Mouse (Mus musculus): ENCODE results near the gene Col4a3bp. TPM values are rescaled to one million over a fixed set of nuclear protein-coding genes. Genes with fewer than 3 reads are reported as not detected.

Col4a3bp gene
- polyA plus RNA-seq, 1 experiment from 2014 or later = 8.4 TPM

DNA sequence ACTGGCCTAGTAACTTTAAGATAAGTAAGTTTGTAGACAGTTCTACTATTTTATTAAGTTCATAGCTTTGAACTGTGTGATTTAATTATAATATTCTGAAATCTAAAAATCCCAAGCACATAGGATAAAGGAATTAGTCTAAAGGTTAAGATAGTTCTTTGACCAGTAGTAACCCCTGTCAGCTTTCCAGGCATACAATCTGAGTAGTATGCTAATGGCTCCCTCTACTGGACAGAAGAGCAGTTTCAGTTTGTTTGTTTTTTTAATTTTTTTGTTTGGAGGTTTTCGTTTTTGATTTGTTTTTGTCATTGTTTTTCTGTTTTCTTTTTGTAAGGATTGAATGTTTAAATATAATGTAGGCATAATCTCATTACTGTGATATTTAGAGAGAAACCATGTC is 51.2 kb downstream of the Col4a3bp start:
- no peak overlapping the region for H3K9ac ChIP-seq
- 16% methylated on average over 1 of the region's 1 CpGs for WGBS
- H3K4me1 ChIP-seq (replicated peaks) = peaks cover 6% of the 10 kb centered on the region; the same call in 1 of the 2 replicates
- H3K4me2 ChIP-seq = no peak overlapping the region
- ATAC-seq (ENCODE audit: low FRiP score, low read depth) = no peak
- no peak overlapping the region for H3K27ac ChIP-seq (replicated peaks)
- no peaks in the 10 kb centered on the region; the same call in 1 of the 2 replicates for H3K36me3 ChIP-seq
- H3K9me3 ChIP-seq = no peaks in the 10 kb centered on the region
- H3K27me3 ChIP-seq = no peaks in the 10 kb centered on the region
- H3K4me3 ChIP-seq = no peak overlapping the region

DNA sequence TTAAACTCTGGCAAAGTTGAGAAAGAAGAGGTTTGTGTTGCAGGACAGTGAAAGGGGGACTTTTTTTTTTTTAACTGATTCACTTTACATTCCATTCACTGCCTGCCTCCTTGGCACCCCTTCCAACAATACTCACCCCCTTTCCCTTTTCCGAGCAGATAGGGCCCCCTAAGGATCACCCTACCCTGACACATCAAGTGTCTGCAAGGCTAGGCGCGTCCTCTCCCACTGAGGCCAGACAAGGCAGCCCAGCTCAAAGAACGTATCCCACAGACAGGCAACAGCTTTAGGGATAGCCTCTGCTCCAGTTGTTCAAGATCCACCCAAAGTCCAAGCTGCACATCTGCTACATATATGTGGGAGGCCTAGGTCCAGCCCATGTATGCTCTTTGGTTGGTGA is 51.7 kb downstream of the Col4a3bp start:
- Histone ChIP-seq H3K4me3 (no peak overlapping the region), H3K4me1 (replicated peaks) (peaks cover 6% of the 10 kb centered on the region; the same call in 1 of the 2 replicates), H3K27me3 (no peaks in the 10 kb centered on the region), H3K27ac (replicated peaks) (no peak overlapping the region), H3K36me3 (peaks cover 3% of the 10 kb centered on the region; the same call in 1 of the 2 replicates), H3K9me3 (no peaks in the 10 kb centered on the region), H3K9ac (no peak overlapping the region), H3K4me2 (no peak overlapping the region)
- no peak; the same call in 1 of the 2 replicates for ATAC-seq (ENCODE audit: low FRiP score, low read depth)
- WGBS = 77% methylated on average over 4 of the region's 4 CpGs

DNA sequence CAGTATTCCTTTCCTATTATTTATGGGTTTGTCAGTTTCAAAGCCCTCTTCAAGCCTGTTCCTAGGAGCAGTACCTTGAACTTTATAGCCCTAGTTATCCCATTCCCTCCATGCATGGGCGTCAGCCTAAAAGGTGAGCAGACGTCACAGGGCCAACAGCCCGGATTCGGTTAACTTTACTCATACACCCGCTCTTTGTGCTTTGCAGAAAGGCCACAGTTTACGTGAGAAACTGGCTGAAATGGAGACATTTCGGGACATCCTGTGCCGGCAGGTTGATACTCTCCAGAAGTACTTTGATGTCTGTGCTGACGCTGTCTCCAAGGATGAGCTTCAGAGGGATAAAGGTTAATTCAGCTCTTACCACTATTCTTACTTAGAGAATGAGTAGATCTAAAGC is 56.8 kb downstream of the Col4a3bp start:
- Histone ChIP-seq H3K4me2 (no peak overlapping the region), H3K27me3 (no peaks in the 10 kb centered on the region), H3K9me3 (no peaks in the 10 kb centered on the region), H3K27ac (replicated peaks) (no peak overlapping the region), H3K4me1 (replicated peaks) (no peaks in the 10 kb centered on the region), H3K9ac (no peak overlapping the region), H3K36me3 (peaks cover 11% of the 10 kb centered on the region; the same call in 1 of the 2 replicates), H3K4me3 (no peak overlapping the region)
- WGBS = 95% methylated on average over 9 of the region's 9 CpGs
- no peak for ATAC-seq (ENCODE audit: low FRiP score, low read depth)

DNA sequence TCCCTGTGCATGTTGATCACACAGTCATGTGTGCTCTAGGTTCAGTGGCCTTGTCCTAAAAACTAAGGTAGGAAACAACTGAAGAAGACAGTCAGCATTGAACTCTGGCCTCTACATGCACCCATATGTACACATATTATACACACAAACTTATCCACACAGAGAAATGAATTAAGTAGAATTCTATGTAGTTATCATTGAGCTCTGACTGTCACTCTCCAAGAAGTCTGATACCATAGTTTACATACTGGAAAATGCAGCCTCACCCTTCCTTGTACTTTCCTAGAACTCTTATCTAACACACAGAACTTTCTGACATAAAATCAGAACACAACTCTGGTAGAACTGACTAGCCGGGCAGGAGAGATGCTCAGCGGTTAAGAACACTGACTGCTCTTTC is 61.8 kb downstream of the Col4a3bp start:
- no peak overlapping the region for H3K4me3 ChIP-seq
- H3K27ac ChIP-seq (replicated peaks) = no peak overlapping the region
- H3K27me3 ChIP-seq = no peaks in the 10 kb centered on the region
- WGBS = 98% methylated on average over 2 of the region's 2 CpGs
- H3K9me3 ChIP-seq = no peaks in the 10 kb centered on the region
- no peak for ATAC-seq (ENCODE audit: low FRiP score, low read depth)
- no peaks in the 10 kb centered on the region for H3K4me1 ChIP-seq (replicated peaks)
- H3K4me2 ChIP-seq = no peak overlapping the region
- H3K36me3 ChIP-seq = peaks cover 26% of the 10 kb centered on the region
- H3K9ac ChIP-seq = no peak overlapping the region

DNA sequence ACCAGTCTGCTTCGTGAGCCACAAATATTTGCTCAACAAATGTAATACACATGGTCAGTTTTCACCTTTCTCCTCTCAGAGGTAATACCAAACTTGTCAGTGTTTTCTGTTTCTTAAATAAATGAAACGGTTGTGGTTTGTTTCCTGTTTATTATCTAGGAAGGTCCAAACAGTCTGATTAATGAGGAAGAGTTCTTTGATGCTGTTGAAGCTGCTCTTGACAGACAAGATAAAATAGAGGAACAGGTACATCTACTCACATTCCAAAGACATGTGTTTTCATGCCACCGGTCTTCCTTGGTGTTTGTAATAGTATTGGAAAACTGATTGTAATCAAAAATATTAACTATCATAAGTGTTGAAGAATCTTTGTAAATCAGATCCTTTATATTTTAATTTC is 72.2 kb downstream of the Col4a3bp start:
- no peaks in the 10 kb centered on the region for H3K9me3 ChIP-seq
- H3K4me2 ChIP-seq = no peak overlapping the region
- no peak overlapping the region for H3K9ac ChIP-seq
- WGBS = 95% methylated on average over 3 of the region's 3 CpGs
- ATAC-seq (ENCODE audit: low FRiP score, low read depth) = no peak
- no peak overlapping the region for H3K27ac ChIP-seq (replicated peaks)
- H3K36me3 ChIP-seq = peaks cover 22% of the 10 kb centered on the region
- H3K4me1 ChIP-seq (replicated peaks) = no peaks in the 10 kb centered on the region
- no peak overlapping the region for H3K4me3 ChIP-seq
- no peaks in the 10 kb centered on the region for H3K27me3 ChIP-seq

DNA sequence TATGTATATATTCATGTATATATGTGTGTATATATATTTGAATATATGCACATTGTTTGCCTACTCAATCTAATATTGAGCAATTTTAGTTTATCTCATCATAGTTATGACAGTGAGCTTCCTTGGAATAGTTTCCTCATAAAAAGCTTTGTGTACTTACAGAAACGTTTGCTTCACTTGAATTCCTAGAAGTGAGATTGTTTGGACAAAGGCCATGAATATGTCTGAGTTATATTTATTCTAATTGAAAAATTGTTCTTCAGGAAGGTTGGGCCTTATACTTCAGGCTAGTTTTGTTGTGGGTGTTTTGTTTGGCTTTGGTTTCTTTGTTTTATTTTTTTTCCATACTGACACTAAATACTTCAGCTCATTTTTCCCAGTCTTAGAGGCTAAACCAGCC is 78.5 kb downstream of the Col4a3bp start:
- Histone ChIP-seq H3K9me3 (no peaks in the 10 kb centered on the region), H3K27me3 (no peaks in the 10 kb centered on the region), H3K4me2 (no peak overlapping the region), H3K9ac (no peak overlapping the region), H3K36me3 (peaks cover 14% of the 10 kb centered on the region), H3K4me3 (no peak overlapping the region), H3K4me1 (replicated peaks) (no peaks in the 10 kb centered on the region), H3K27ac (replicated peaks) (no peak overlapping the region)
- WGBS = 66% methylated on average over 1 of the region's 1 CpGs
- ATAC-seq (ENCODE audit: low FRiP score, low read depth) = no peak

DNA sequence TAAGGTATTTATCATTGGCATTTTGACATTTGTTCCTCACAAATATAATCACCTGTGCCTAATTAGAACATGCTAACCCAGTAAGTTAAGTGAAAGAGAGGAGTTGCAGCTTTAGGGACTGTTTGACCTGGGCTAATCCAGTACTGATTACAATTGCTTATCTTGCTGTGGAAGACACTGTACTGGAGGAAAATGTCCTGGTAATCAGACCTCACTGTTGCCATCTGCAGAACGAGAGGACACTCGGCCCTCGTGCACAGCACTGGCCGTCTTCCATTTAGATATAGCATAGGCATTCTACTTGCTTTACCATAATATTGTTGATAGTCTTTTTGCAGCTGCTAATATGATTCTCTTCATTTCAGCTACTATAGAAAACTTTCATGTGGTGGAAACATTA is 88.0 kb downstream of the Col4a3bp start:
- H3K4me2 ChIP-seq = no peak overlapping the region
- no peak overlapping the region for H3K9ac ChIP-seq
- no peak for ATAC-seq (ENCODE audit: low FRiP score, low read depth)
- H3K36me3 ChIP-seq = peaks cover 41% of the 10 kb centered on the region
- H3K4me3 ChIP-seq = no peak overlapping the region
- H3K27me3 ChIP-seq = no peaks in the 10 kb centered on the region
- no peaks in the 10 kb centered on the region for H3K9me3 ChIP-seq
- 97% methylated on average over 4 of the region's 4 CpGs for WGBS
- H3K4me1 ChIP-seq (replicated peaks) = no peaks in the 10 kb centered on the region
- H3K27ac ChIP-seq (replicated peaks) = no peak overlapping the region

DNA sequence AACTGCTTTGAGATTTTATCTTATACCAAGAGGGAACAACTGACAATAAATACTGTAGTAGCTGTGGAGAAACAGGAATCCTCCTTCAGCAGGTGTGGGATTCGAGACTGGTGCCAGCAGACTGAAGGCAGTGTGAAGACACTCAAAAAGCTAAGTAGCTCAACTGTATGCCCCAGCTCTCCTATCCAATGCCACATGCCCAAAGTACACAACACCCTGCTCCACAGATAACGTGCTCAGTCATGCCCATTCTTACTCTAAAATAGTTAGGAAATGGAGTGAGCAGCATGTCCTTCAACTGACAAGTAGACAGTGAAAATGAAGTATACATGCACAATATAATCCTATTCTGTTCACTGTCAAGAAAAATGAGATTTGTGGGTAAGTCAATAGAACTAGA is 101.8 kb downstream of the Col4a3bp start:
- Histone ChIP-seq H3K27me3 (no peaks in the 10 kb centered on the region), H3K9ac (no peak overlapping the region), H3K4me3 (no peak overlapping the region), H3K4me1 (replicated peaks) (no peaks in the 10 kb centered on the region), H3K4me2 (no peak overlapping the region), H3K27ac (replicated peaks) (no peak overlapping the region), H3K9me3 (no peaks in the 10 kb centered on the region), H3K36me3 (peaks cover 23% of the 10 kb centered on the region)
- no peak for ATAC-seq (ENCODE audit: low FRiP score, low read depth)
- WGBS = 76% methylated on average over 2 of the region's 2 CpGs

DNA sequence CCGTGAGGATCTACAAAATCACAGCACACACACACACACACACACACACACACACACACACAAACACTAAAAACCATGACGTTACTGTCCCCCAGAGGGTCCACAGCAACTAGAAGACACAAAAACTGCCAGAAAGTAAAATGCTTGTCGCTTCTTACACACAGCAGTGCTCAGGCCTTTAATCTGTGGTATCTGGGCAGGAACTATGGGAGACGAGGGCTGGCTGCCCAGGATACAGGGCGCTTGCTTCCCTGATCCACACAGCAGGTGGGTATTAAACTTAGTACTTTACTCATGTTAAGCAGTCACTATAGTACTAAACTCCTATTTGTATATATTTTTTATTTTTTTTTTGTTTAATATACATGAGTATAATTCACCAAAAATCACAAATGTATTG is 103.4 kb downstream of the Col4a3bp start:
- Histone ChIP-seq H3K9me3 (no peaks in the 10 kb centered on the region), H3K27me3 (no peaks in the 10 kb centered on the region), H3K9ac (no peak overlapping the region), H3K4me1 (replicated peaks) (no peaks in the 10 kb centered on the region), H3K4me3 (no peak overlapping the region), H3K27ac (replicated peaks) (no peak overlapping the region), H3K36me3 (peaks cover 34% of the 10 kb centered on the region), H3K4me2 (no peak overlapping the region)
- 44% methylated on average over 5 of the region's 5 CpGs for WGBS
- 0 out of 2 replicates have a peak, but pooled peaks have one; percentile 40 for ATAC-seq (ENCODE audit: low FRiP score, low read depth)

DNA sequence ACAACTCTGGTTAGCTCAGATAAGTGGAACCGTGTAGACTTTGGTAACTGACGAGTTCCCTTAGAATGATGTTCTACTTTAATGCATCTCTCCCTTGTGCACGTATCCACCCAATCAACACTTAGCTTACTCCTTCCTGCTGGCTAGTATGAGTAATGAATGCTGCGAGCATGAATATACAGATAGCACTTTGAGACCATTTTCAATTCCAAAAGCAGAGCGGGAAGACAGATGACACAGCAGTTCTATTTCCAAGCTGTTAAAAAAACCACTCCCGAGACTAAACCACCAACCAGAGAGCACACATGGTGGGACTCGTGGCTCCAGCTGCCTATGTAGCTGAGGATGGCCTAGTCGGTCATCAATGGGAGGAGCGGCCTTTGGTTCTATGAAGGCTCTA is 110.6 kb downstream of the Col4a3bp start:
- H3K4me3 ChIP-seq = no peak overlapping the region
- no peaks in the 10 kb centered on the region for H3K4me1 ChIP-seq (replicated peaks)
- no peak for ATAC-seq (ENCODE audit: low FRiP score, low read depth)
- H3K9me3 ChIP-seq = no peaks in the 10 kb centered on the region
- no peak overlapping the region for H3K27ac ChIP-seq (replicated peaks)
- WGBS = 86% methylated on average over 9 of the region's 9 CpGs
- no peaks in the 10 kb centered on the region for H3K27me3 ChIP-seq
- H3K36me3 ChIP-seq = peaks cover 94% of the 10 kb centered on the region
- H3K4me2 ChIP-seq = no peak overlapping the region
- no peak overlapping the region for H3K9ac ChIP-seq

DNA sequence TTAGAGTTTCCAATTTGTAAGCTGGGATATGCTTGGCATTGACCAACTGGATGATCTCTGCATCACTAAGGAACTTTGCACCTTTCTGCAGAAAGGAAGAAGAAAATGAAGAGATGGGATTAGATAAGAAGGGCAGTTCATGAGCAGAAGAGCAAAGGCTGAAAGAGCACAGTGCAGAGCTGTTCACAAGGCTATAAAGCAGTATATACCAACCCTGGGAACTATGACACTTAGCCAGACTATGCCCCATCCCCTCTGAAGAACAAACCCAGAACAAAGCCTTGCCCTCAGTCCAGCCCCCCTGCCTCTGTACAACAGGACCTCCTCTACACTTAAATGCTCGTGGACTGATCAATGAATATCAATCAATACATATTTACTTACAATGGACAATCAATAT is 114.3 kb downstream of the Col4a3bp start:
- Histone ChIP-seq H3K9ac (no peak overlapping the region), H3K4me1 (replicated peaks) (peaks cover 8% of the 10 kb centered on the region; the same call in 1 of the 2 replicates), H3K9me3 (no peaks in the 10 kb centered on the region), H3K36me3 (peaks cover 92% of the 10 kb centered on the region), H3K4me3 (no peak overlapping the region), H3K27ac (replicated peaks) (no peak overlapping the region), H3K27me3 (no peaks in the 10 kb centered on the region), H3K4me2 (no peak overlapping the region)
- ATAC-seq (ENCODE audit: low FRiP score, low read depth) = no peak
- 84% methylated on average over 1 of the region's 1 CpGs for WGBS

DNA sequence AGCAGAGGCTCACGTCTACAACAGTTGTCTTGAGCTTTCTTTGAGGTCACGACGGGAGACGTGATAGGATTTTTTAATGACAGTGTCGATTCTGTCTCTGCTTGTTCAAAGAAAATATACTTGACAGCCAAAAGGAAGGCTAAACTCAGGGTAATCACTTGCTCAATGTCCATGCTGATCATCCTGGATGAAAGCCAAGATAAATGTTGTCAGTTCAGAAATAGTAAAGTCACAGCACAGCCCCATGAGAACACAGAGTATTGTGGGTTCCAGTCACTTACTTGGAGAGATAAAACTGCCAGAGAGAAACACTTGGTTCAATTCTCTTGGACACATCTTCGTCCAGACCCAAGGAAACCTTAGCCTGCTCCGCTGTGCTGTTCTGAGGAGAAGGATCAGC is 116.5 kb downstream of the Col4a3bp start:
- ATAC-seq (ENCODE audit: low FRiP score, low read depth) = no peak
- H3K27me3 ChIP-seq = no peaks in the 10 kb centered on the region
- no peak overlapping the region for H3K9ac ChIP-seq
- 90% methylated on average over 7 of the region's 7 CpGs for WGBS
- H3K4me3 ChIP-seq = no peak overlapping the region
- H3K4me2 ChIP-seq = no peak overlapping the region
- H3K36me3 ChIP-seq = peaks cover 93% of the 10 kb centered on the region
- H3K9me3 ChIP-seq = no peaks in the 10 kb centered on the region
- peaks cover 8% of the 10 kb centered on the region; the same call in 1 of the 2 replicates for H3K4me1 ChIP-seq (replicated peaks)
- no peak overlapping the region for H3K27ac ChIP-seq (replicated peaks)

DNA sequence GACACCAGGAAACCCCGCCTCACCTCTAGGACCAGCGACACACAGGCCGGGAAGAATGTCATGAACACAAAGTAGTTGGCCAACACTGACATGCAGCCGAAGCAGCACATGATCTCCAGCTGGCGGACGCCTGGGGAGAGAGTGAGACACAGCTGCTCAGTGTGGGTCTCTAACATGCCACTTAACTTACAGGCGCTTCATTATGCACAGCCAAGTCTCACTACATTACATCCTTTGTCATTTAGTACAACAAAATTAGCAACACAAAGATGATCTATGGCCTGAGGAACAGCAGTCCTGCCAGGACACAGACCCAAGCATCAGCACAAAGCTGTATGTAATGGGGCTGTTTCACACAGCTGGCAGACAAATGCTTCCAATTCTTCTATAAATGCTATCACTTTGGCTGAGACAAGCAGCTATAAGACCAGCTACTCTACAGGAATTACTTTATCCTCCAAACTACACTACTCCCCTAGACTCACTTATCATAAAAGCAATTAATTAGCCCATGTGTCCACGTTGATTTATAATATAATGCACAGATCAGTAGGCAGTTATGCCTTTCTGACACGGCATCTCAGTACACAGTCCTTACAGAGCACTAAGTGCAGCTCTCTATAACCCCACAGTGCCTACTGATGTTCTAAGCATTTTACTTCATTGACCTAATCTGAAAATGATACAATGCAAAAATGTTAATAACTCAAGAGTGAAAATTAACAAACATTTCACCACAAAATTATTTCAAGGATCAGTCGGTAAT is 117.9 kb downstream of the Col4a3bp start:
- Histone ChIP-seq H3K9me3 (no peaks in the 10 kb centered on the region), H3K27ac (replicated peaks) (no peak overlapping the region), H3K27me3 (no peaks in the 10 kb centered on the region), H3K4me3 (no peak overlapping the region), H3K4me2 (no peak overlapping the region), H3K9ac (no peak overlapping the region), H3K4me1 (replicated peaks) (peaks cover 8% of the 10 kb centered on the region; the same call in 1 of the 2 replicates), H3K36me3 (peaks cover 93% of the 10 kb centered on the region)
- peak; percentile 75 for ATAC-seq (ENCODE audit: low FRiP score, low read depth)
- 38% methylated on average over 10 of the region's 10 CpGs for WGBS

Measured in hindbrain, embryonic 15.5 days (tissue).